Mouse (Mus musculus) forebrain, embryonic 11.5 days (tissue): ENCODE measurements at regions not wholly inside any gene's neighbourhood (a gene's known extent, or its start where the extent isn't known, plus 50 kb on each side); places are given as distances from the start of the nearest gene placed in this dataset.

Experiments used
- ATAC-seq: fragments of 200-750 bp; cut with Nextera tagmentation; replicated peaks from 2 replicates; pipeline ENCODE4 v1.8.0; 2017; ENCODE audit warnings: moderate TSS enrichment; ENCODE audit not compliant: low FRiP score
- DNase-seq: peaks from one replicate; pipeline ENCODE4 v3.0.0-alpha.2; 2017; ENCODE audit warnings: low spot score
- H3K27ac ChIP-seq: fragments of 300-500 bp; sonication (generic); 2 replicates; pipeline ENCODE4 v1.5.1; 2014; ENCODE audit warnings: low read depth, low read length
- H3K27me3 ChIP-seq: fragments of 300-500 bp; sonication (generic); 2 replicates; pipeline ENCODE4 v1.6.1; 2014; ENCODE audit warnings: mild to moderate bottlenecking, low read length, mixed read lengths; ENCODE audit not compliant: control insufficient read depth, insufficient read depth
- H3K36me3 ChIP-seq: fragments of 300-500 bp; sonication (generic); 2 replicates; pipeline ENCODE4 v1.6.1; 2014; ENCODE audit warnings: mild to moderate bottlenecking, low read length, moderate library complexity, mixed read lengths; ENCODE audit not compliant: control insufficient read depth, insufficient read depth
- H3K4me1 ChIP-seq: fragments of 300-500 bp; sonication (generic); replicated peaks from 2 replicates; pipeline ENCODE4 v1.6.1; 2014; ENCODE audit warnings: low read length, mixed read lengths; ENCODE audit not compliant: control insufficient read depth, insufficient read depth
- H3K4me2 ChIP-seq: fragments of 300-500 bp; sonication (generic); 2 replicates; pipeline ENCODE4 v1.6.1; 2014; ENCODE audit warnings: low read depth, mild to moderate bottlenecking, low read length, moderate library complexity, mixed read lengths; ENCODE audit not compliant: severe bottlenecking
- H3K4me3 ChIP-seq: fragments of 300-500 bp; sonication (generic); 2 replicates; pipeline ENCODE4 v1.5.1; 2014; ENCODE audit warnings: low read depth, low read length
- H3K9ac ChIP-seq: fragments of 300-500 bp; sonication (generic); 2 replicates; pipeline ENCODE4 v1.6.1; 2014; ENCODE audit warnings: low read length
- H3K9me3 ChIP-seq: fragments of 300-500 bp; sonication (generic); 2 replicates; pipeline ENCODE4 v1.6.1; 2016; ENCODE audit warnings: low read length, mixed read lengths; ENCODE audit not compliant: control insufficient read depth
- whole genome bisulfite sequencing: fragments of 180-500 bp; shearing (Covaris S2); extraction: QIAGEN DNeasy Blood & Tissue Kit; methylation state at CpG from one replicate; pipeline ENCODE4 v1.1.7; 2014; 5-methylcytosine and 5-hydroxymethylcytosine counted together

DNA sequence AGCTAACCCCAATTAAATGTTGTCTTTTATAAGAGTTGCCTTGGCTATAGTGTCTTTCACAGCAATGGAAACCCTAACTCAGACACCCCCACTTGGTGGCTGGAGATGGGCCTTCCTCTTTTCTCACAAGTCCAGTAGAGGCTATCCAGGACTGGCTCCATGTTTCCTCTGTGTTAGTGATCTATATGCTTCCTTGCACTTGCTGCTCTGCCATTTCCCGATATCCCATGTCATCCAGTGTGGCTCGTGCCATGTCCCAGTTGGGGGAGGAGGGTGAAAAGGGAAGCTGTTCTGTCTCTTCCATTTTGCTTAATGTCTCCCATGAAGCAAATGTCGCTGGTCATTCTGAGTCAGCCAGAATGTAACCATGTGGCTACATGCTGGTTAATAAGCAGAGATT is 194.2 kb upstream of the Peli2 start:
- Histone ChIP-seq H3K27me3 (no peaks in the 10 kb centered on the region), H3K4me2 (no peak overlapping the region), H3K9ac (no peak overlapping the region), H3K27ac (no peak overlapping the region), H3K4me1 (no peaks in the 10 kb centered on the region), H3K9me3 (no peaks in the 10 kb centered on the region), H3K4me3 (no peak overlapping the region), H3K36me3 (no peaks in the 10 kb centered on the region)
- 92% methylated on average over 3 of the region's 3 CpGs for WGBS
- ATAC-seq (no peak), DNase-seq (no peak)

DNA sequence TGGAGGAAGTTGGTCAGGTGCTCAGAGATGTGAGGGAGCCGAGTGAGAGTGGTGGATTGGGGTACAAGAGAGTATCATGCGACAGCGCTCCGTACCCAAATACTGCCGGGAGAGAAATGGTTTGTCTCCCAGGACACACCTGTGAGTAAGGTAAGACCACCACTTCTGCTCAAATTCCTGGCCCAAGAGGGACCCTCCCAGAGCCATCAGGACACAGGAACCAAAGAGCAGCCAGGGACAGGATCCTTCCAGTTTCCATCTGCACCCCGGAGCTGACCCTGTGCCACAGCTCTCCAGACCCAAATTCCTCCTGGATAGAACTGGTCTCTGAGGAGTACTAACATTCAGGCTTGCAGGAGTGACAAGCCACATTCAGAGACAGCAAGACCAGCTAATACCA is 185.2 kb upstream of the Peli2 start:
- Histone ChIP-seq H3K36me3 (no peaks in the 10 kb centered on the region), H3K9me3 (no peaks in the 10 kb centered on the region), H3K27me3 (no peaks in the 10 kb centered on the region), H3K27ac (no peak overlapping the region), H3K4me1 (no peaks in the 10 kb centered on the region), H3K4me3 (no peak overlapping the region), H3K4me2 (no peak overlapping the region), H3K9ac (no peak overlapping the region)
- DNase-seq (no peak), ATAC-seq (no peak)
- WGBS = 93% methylated on average over 6 of the region's 6 CpGs

DNA sequence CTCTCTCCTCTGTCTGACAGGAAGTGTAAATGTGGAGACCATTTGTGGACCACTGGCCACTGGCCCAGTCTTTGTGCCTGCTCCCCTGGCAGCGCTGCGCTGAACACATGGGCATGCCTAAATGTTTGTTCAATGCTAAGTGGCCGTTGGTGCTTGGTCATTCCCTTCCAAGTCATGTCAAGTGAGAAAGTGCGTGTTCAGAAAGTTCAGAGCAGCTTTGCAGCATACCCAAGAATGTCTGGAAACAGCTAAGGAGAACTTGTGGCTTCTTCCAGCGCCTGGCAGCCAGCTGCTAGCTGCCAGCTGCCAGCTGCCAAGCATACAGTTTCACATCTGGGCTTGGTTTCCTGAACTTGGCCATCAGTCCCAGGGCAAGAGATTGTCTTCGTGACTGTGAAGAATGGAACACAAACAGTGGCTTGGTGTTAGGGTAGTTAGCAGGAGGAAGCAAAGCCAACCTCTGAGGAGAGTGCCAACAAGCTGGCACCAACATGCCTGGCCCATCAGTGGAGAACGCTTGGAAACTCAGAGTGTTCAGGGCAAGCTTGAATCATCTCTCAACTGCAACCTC is 183.5 kb upstream of the Peli2 start:
- Histone ChIP-seq H3K4me1 (no peaks in the 10 kb centered on the region), H3K27ac (no peak overlapping the region), H3K27me3 (no peaks in the 10 kb centered on the region), H3K9ac (no peak overlapping the region), H3K9me3 (no peaks in the 10 kb centered on the region), H3K4me2 (no peak overlapping the region), H3K4me3 (no peak overlapping the region), H3K36me3 (no peaks in the 10 kb centered on the region)
- ATAC-seq (no peak), DNase-seq (no peak)
- WGBS = 83% methylated on average over 7 of the region's 7 CpGs

DNA sequence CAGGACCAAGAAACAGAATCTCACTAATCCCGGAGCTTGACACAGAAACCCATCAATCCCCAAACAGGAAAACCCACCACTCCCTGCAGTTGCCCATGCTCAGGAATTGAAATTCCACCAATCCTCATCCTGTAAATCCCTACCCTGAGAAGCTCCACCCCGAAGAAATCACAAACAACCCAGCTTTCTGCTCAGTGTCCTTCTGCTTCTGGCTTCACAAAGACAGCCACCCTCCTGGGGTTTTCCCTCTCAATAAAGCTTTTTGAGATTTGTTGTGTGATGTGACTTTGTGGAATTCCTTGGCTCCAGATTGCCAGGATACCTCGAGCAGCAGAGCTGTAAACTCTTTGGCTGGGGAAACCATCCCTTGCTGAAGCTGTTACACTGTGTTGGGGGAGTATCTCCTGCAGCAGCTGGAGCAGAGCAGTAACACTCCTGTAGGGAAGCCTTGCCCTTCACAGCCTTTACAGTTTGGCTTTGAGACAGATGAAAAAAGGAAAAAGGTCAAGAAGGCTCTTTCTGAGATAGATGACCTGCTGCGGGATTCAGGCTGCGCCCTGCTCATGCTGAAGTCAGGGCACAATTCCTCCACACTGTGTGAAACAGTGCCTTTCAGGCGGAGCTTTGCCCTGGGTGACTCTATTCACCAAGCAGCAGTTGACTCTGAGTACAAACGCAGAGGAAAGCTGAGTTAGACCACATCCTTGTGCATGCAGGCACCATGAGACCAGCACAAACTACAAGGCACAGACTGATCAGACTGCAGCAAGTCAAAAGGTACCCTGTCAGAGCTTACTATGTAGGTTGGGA is 180.6 kb upstream of the Peli2 start:
- no peak overlapping the region for H3K27ac ChIP-seq
- DNase-seq = no peak

DNA sequence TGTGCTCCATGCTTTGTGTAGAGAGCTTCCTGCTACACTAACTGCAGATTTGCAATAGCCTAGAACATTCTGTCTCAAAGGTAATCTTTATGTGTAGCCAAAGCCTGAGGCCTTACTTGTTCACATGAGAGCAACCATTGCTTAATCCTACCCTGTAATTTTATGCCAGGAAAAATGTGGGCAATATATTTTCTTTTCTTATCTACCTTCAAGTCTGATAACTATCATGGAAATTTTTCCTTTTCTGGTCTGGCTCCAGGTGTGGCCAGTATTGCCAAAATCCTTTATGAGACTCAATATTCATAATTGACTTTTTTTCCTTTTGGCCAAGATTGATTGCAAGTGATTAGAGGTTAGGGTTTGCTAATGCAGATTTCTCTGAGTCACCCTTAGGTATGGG is 178.0 kb upstream of the Peli2 start:
- no peak for DNase-seq
- no peaks in the 10 kb centered on the region for H3K9me3 ChIP-seq
- H3K4me3 ChIP-seq = no peak overlapping the region
- H3K9ac ChIP-seq = no peak overlapping the region
- no peaks in the 10 kb centered on the region for H3K36me3 ChIP-seq
- H3K27me3 ChIP-seq = no peaks in the 10 kb centered on the region
- no peak for ATAC-seq
- H3K4me2 ChIP-seq = no peak overlapping the region
- no peak overlapping the region for H3K27ac ChIP-seq
- H3K4me1 ChIP-seq = no peaks in the 10 kb centered on the region

More for the DNA sequence above, 180.6 kb upstream of the Peli2 start:
- no peak for ATAC-seq
- Histone ChIP-seq H3K4me3 (no peak overlapping the region), H3K36me3 (no peaks in the 10 kb centered on the region), H3K9ac (no peak overlapping the region), H3K4me1 (no peaks in the 10 kb centered on the region), H3K27me3 (no peaks in the 10 kb centered on the region), H3K4me2 (no peak overlapping the region), H3K9me3 (no peaks in the 10 kb centered on the region)
- WGBS = 57% methylated on average over 7 of the region's 7 CpGs

DNA sequence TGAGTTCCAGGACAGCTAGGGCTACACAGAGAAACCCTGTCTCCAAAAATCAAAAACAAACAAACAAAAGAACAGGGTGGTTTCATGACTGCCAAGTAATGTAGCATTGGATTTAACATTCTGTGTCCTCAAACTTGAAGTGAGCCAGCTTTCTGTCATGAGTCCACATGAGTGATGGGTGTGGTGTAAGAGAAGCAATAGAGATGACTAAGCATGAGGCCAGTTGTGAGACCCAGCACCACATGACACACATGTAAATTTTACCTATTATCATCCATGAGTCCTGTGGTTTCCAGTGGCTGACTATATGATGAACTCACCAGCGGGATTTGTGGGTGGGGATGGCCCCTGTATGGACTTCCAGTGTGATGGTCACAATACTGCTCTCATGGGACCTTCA is 176.0 kb upstream of the Peli2 start:
- WGBS = 97% methylated on average over 1 of the region's 1 CpGs
- DNase-seq = no peak
- Histone ChIP-seq H3K27ac (no peak overlapping the region), H3K27me3 (no peaks in the 10 kb centered on the region), H3K9ac (no peak overlapping the region), H3K9me3 (no peaks in the 10 kb centered on the region), H3K36me3 (no peaks in the 10 kb centered on the region), H3K4me1 (no peaks in the 10 kb centered on the region), H3K4me2 (no peak overlapping the region), H3K4me3 (no peak overlapping the region)
- ATAC-seq = no peak

DNA sequence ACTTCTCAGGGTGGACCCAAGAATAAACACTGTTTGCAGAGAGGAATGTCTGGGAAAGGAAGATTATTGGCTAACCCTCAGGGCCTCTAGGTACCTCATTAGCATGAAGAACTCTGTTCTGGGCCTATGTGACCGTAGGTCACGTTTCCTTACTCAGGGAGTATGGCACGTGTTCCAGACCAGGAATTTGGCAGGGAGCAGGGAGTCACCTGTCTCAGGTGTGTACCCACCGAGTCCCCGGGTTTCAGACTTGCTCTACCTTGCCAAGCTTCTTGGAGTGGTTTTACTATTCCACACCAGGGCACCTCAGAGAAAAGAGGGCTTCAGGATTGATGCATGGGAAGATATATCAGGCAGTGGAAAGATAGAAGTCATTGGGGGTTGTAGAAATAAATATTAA is 169.6 kb upstream of the Peli2 start:
- Histone ChIP-seq H3K4me1 (no peaks in the 10 kb centered on the region), H3K4me2 (no peak overlapping the region), H3K4me3 (no peak overlapping the region), H3K36me3 (no peaks in the 10 kb centered on the region), H3K27ac (no peak overlapping the region), H3K9ac (no peak overlapping the region), H3K9me3 (no peaks in the 10 kb centered on the region), H3K27me3 (no peaks in the 10 kb centered on the region)
- DNase-seq = no peak
- 88% methylated on average over 5 of the region's 5 CpGs for WGBS
- no peak for ATAC-seq

DNA sequence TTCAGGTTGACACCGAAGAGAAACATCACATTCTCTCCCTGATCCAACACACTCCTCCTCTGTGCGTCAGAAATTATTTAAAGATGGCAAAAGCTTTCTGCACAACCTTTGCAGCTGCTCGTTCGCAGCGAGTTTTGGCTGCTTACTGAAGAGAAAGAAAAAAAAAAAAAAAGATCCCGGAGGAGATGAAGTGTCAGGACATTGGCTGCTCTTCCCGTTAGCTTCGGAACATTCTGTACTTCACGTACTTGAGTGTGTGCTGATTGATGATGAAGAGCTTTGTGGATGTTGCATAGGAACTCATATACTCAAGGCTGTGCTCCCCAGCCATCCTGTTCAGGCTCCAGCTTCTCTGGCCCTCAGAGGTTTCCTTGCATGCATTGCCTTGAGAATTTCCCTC is 162.5 kb upstream of the Peli2 start:
- H3K4me3 ChIP-seq = no peak overlapping the region
- H3K9me3 ChIP-seq = no peaks in the 10 kb centered on the region; the same call in 1 of the 2 replicates
- no peak overlapping the region for H3K4me2 ChIP-seq
- no peaks in the 10 kb centered on the region for H3K4me1 ChIP-seq
- no peaks in the 10 kb centered on the region for H3K36me3 ChIP-seq
- H3K27ac ChIP-seq = no peak overlapping the region
- no peaks in the 10 kb centered on the region for H3K27me3 ChIP-seq
- no peak for DNase-seq
- WGBS = 91% methylated on average over 9 of the region's 9 CpGs
- no peak overlapping the region for H3K9ac ChIP-seq
- no peak for ATAC-seq
